Mouse (Mus musculus): Measurements from ENCODE around the gene Nyap1. TPM values are rescaled to one million over a fixed set of nuclear protein-coding genes. Genes with fewer than 3 reads are reported as not detected.

The Nyap1 gene
- polyA plus RNA-seq, 1 experiment from 2014 or later: 25.0 TPM

GRCm38 (mm10) chr5:137748130-137748770 is 6.8 kb upstream of the Nyap1 start:
- H3K9me3 ChIP-seq (replicated peaks): no peaks in the 10 kb centered on the region
- H3K4me3 ChIP-seq: peak overlapping the region; percentile 69
- H3K9ac ChIP-seq: peak overlapping the region; percentile 84
- ATAC-seq: no peak
- H3K36me3 ChIP-seq (ENCODE audit: poor library complexity, severe bottlenecking): peaks cover 32% of the 10 kb centered on the region
- H3K27ac ChIP-seq: peak overlapping the region; percentile 7
- H3K27me3 ChIP-seq: no peaks in the 10 kb centered on the region
- peaks cover 40% of the 10 kb centered on the region for H3K4me1 ChIP-seq
- H3K4me2 ChIP-seq: peak overlapping the region; percentile 99
- 32% methylated on average over 5 of the region's 5 CpGs for WGBS

- Histone ChIP-seq H3K4me3 (peak overlapping the region; percentile 69), H3K36me3 (ENCODE audit: poor library complexity, severe bottlenecking) (peaks cover 24% of the 10 kb centered on the region), H3K4me2 (peak overlapping the region; percentile 99), H3K27me3 (no peaks in the 10 kb centered on the region), H3K4me1 (peaks cover 40% of the 10 kb centered on the region), H3K9ac (peak overlapping the region; percentile 84), H3K27ac (peak overlapping the region; percentile 94), H3K9me3 (replicated peaks) (no peaks in the 10 kb centered on the region)
- 6% methylated on average over 26 of the region's 26 CpGs for WGBS
- no peak for ATAC-seq
Measured at GRCm38 (mm10) chr5:137747326-137747961, 6.0 kb upstream of the Nyap1 start.

DNA sequence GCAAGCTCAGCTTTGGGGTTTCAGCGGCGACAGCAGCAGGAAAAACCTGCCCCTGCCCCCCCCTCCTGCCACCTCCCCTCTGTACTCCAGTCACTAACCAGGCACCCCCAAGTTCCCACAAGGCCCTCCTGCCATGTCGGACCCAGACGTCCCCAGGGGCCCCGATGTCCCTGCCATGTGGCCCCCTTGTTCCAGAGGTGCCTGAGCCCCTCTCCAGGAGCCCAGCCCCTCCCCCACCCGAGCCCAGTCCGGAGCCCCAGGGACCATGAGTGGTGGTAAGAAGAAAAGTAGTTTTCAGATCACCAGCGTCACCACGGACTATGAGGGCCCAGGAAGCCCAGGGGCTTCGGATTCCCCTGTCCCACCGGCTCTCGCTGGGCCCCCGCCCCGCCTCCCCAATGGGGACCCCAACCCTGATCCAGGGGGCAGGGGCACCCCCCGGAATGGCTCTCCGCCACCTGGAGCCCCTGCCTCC is 5.5 kb upstream of the Nyap1 start:
- peak overlapping the region; percentile 99 for H3K4me2 ChIP-seq
- no peaks in the 10 kb centered on the region for H3K27me3 ChIP-seq
- H3K4me3 ChIP-seq: peak overlapping the region; percentile 69
- ATAC-seq: no peak
- peaks cover 19% of the 10 kb centered on the region for H3K36me3 ChIP-seq (ENCODE audit: poor library complexity, severe bottlenecking)
- WGBS: 1% methylated on average over 16 of the region's 16 CpGs
- H3K9me3 ChIP-seq (replicated peaks): no peaks in the 10 kb centered on the region
- peak overlapping the region; percentile 94 for H3K27ac ChIP-seq
- peak overlapping the region; percentile 84 for H3K9ac ChIP-seq
- H3K4me1 ChIP-seq: peaks cover 41% of the 10 kb centered on the region

DNA sequence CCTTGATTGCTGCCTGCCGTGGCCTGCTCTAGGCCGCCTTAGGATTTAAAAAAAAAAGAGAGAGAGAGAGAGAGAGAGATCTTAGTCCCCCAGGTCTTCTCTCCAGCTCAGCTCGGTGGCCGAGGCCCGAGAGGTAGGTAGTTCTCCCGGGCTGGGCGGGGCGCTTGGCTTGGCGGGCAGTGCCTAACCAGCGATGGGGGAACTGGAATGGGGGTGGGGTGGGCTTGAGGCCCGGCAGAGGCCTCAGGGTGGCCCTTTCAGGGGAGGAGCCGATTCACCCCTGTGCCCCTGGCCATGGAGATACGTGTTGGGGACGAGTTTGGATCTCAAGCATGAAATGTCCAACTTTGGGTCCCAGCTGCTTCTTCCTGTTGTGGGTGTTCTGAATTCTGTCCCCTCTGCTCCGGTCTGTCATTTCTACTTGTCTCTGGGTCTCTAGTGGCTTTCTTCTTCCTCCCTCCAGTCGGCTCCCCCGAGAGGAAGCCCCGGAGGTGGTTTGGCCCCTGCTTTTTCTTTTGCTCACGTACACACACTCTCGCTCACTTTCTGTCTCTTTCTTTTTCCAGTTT is 5.0 kb upstream of the Nyap1 start:
- peak; percentile 6; the same call in 1 of the 2 replicates for ATAC-seq
- H3K4me2 ChIP-seq: peak overlapping the region; percentile 99
- peak overlapping the region; percentile 94 for H3K27ac ChIP-seq
- H3K9ac ChIP-seq: peak overlapping the region; percentile 84
- peaks cover 14% of the 10 kb centered on the region for H3K36me3 ChIP-seq (ENCODE audit: poor library complexity, severe bottlenecking)
- WGBS: 0% methylated on average over 20 of the region's 20 CpGs
- no peaks in the 10 kb centered on the region for H3K27me3 ChIP-seq
- peak overlapping the region; percentile 69 for H3K4me3 ChIP-seq
- H3K9me3 ChIP-seq (replicated peaks): no peaks in the 10 kb centered on the region
- H3K4me1 ChIP-seq: peaks cover 47% of the 10 kb centered on the region

DNA sequence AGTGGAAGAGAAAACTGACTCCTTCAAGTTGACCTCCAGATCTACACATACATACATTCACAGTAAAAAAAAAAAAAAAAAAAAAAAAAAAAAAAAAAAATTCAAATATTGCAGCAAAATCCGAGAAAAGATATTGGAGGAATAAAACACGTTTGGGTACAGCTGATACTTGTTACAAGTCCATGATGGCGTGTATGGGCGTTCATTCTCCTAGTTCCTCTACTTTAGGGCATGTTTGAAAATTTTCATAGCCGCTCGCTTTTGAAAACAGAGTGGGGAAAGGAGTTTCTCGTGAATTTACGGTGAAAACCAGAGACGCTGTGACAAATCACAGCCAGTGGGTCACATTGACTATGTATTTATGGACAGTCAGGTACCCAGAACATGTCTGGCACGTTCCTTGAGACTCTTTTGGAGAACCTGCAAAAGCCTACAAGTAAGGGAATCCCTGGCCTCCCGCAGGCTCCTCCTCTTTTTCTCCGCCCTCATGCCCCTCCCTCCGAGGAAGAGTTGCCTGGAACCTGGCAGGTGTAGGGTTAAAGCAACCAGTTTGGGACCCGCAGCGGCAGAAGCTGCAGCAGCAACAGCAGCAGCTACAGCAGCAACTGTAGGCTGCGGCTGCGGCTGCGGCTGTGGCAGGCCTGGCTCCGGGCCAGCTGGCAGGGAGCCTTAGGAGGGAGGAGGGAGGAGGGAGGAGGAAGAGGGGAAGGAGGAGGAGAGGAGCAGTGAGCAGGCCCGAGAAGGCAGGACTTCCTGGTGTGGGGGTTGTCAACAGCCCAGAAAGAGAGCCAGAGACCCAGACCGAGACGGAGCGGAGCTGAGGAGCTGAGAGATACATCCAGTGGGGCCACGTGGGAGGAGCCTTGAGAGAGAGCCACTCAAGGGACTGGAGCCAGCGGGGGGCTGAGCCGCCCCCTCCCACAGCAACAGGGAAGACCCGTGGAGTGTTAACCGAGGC is 4.1 kb upstream of the Nyap1 start, which contains the start of gene Tsc22d4:
Tsc22d4 (plus strand) TSS at position 517 of the 958 bp plus-strand sequence.
- H3K4me1 ChIP-seq: peaks cover 48% of the 10 kb centered on the region
- 6% methylated on average over 28 of the region's 28 CpGs for WGBS

DNA sequence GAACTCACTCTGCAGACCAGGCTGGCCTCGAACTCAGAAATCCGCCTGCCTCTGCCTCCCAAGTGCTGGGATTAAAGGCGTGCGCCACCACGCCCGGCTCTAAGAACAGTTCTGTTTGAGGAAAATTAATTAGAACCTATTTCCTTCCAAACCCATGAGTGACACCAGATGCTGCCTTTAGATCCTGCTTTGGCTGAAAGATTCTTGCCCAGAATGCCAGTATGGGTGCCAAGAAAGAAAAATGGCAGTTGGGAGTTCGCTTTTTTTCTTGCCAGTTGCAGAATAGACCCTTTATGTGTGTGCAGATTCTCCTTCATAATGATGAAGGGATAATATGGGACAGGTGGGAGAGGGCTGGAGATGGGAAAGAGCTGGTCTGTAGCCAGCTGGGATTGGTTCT is 2.8 kb upstream of the Nyap1 start:
- Histone ChIP-seq H3K36me3 (ENCODE audit: poor library complexity, severe bottlenecking) (peaks cover 1% of the 10 kb centered on the region; the same call in 1 of the 2 replicates), H3K4me3 (no peak overlapping the region), H3K9me3 (replicated peaks) (no peaks in the 10 kb centered on the region), H3K27me3 (no peaks in the 10 kb centered on the region), H3K9ac (no peak overlapping the region), H3K27ac (peak overlapping the region; percentile 12), H3K4me2 (no peak overlapping the region), H3K4me1 (peaks cover 55% of the 10 kb centered on the region)
- 74% methylated on average over 7 of the region's 7 CpGs for WGBS
- ATAC-seq: no peak

More for the DNA sequence above, 4.1 kb upstream of the Nyap1 start, which contains the start of gene Tsc22d4:
- ATAC-seq: peak; percentile 85
- Histone ChIP-seq H3K4me3 (peak within 1 kb of the TSS; percentile 69), H3K27me3 (no peaks in the 10 kb centered on the region), H3K9ac (peak within 1 kb of the TSS; percentile 84), H3K27ac (peak within 1 kb of the TSS; percentile 94), H3K4me2 (peak within 1 kb of the TSS; percentile 99), H3K36me3 (ENCODE audit: poor library complexity, severe bottlenecking) (peaks cover 7% of the 10 kb centered on the region; the same call in 1 of the 2 replicates), H3K9me3 (replicated peaks) (no peaks in the 10 kb centered on the region)

DNA sequence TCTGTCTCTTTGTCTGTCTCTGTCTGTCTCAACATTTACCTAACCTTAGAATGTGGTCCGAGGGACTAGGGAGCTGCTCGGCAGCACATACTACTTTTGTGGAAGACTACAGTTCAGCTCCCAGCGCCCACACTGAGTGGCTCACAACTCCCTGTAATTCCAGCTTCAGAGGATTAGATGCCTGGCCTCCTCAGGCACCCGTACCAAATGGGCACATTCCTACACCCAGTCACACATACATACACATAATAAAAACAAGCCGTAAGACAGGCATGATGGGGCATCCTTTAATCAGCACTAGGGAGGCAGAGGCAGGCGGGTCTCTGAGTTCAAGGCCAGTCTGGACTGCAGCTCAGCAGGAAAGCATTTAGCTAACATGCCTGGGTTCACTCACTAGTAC is 1.4 kb upstream of the Nyap1 start:
- 89% methylated on average over 6 of the region's 6 CpGs for WGBS
- ATAC-seq: no peak

DNA sequence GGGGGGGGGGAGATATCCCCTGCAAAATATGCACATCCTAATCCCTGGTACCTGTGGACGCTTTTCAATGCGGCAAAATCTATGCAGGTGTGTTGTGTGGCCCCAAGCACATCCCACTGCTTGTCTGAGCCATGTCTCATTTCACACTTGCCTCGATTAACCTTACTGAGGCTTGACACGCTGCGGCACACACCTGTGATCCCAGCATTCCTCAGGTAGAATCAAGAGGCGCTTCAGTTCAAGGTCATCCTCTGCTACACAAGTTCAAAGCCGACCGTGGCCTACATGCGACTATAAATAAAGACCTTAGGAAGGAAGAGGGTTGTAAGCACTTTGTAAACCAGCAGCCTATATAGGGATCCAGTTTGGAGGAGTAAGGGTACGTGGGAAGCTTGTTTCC is 641 bp upstream of the Nyap1 start:
- Histone ChIP-seq H3K4me2 (peak overlapping the region; percentile 91), H3K9ac (no peak overlapping the region), H3K27ac (no peak overlapping the region), H3K27me3 (no peaks in the 10 kb centered on the region), H3K4me1 (peaks cover 51% of the 10 kb centered on the region), H3K9me3 (replicated peaks) (no peaks in the 10 kb centered on the region), H3K4me3 (no peak overlapping the region), H3K36me3 (ENCODE audit: poor library complexity, severe bottlenecking) (peaks cover 9% of the 10 kb centered on the region)
- no peak for ATAC-seq
- WGBS: 73% methylated on average over 10 of the region's 10 CpGs

More for the DNA sequence above, 1.4 kb upstream of the Nyap1 start:
- H3K9ac ChIP-seq: no peak overlapping the region
- H3K4me1 ChIP-seq: peaks cover 55% of the 10 kb centered on the region
- H3K27ac ChIP-seq: no peak overlapping the region
- no peaks in the 10 kb centered on the region for H3K27me3 ChIP-seq
- peaks cover 5% of the 10 kb centered on the region for H3K36me3 ChIP-seq (ENCODE audit: poor library complexity, severe bottlenecking)
- H3K4me3 ChIP-seq: no peak overlapping the region
- no peaks in the 10 kb centered on the region for H3K9me3 ChIP-seq (replicated peaks)
- no peak overlapping the region for H3K4me2 ChIP-seq

DNA sequence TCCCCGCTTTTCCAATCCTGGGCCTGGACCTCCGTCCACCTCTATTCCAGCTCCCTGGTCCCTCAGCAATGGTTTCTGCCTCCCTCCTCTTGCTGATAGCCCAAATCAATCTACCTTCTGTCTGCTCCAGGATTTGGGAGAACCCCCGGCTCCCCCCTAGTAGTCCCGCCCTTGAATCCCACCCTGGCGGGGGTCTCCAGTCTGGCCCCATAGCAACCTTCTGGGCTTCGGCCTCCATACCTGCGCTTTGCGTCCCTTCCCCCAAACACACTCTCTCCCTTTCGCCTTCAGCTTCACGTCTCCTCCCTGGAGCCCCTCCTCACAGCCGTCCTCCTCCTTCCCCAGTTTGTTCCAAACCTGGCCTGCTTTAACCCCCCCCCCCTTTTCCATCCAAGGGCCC is 901 bp downstream of the Nyap1 start:
- ATAC-seq: peak; percentile 11; the same call in 1 of the 2 replicates
- 5% methylated on average over 11 of the region's 11 CpGs for WGBS
- Histone ChIP-seq H3K4me3 (peak overlapping the region; percentile 63), H3K4me2 (peak overlapping the region; percentile 91), H3K27me3 (no peaks in the 10 kb centered on the region), H3K9ac (peak overlapping the region; percentile 81), H3K36me3 (ENCODE audit: poor library complexity, severe bottlenecking) (peaks cover 24% of the 10 kb centered on the region), H3K4me1 (peaks cover 46% of the 10 kb centered on the region), H3K9me3 (replicated peaks) (no peaks in the 10 kb centered on the region), H3K27ac (peak overlapping the region; percentile 78)

DNA sequence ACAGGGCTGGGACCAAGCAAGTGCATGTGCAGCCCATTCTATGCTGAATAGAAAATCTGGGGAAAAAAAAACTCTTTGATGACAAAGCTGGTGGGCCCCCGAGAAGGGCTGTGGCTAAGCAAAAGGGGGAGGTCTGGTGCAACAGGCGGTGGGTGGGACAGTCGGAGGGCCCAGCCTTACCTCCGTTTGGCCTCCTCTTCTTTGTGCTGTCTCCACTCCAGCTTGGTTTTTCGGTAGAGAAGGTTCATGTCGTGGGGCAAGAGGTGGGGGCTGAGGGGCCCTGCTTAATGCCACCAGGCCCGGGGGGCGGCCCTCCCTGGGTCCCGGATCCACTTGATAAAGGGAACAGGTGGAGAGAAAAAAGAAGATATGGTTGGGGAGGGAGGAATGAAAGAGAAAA is 1.9 kb downstream of the Nyap1 start:
- 15% methylated on average over 9 of the region's 9 CpGs for WGBS
- Histone ChIP-seq H3K27ac (peak overlapping the region; percentile 78), H3K9ac (peak overlapping the region; percentile 81), H3K4me2 (peak overlapping the region; percentile 91), H3K27me3 (no peaks in the 10 kb centered on the region), H3K4me3 (peak overlapping the region; percentile 63), H3K36me3 (ENCODE audit: poor library complexity, severe bottlenecking) (peaks cover 33% of the 10 kb centered on the region), H3K9me3 (replicated peaks) (no peaks in the 10 kb centered on the region), H3K4me1 (peaks cover 53% of the 10 kb centered on the region)
- ATAC-seq: no peak

GRCm38 (mm10) chr5:137738516-137738915 is 2.9 kb downstream of the Nyap1 start:
- Histone ChIP-seq H3K27ac (peak overlapping the region; percentile 78), H3K4me2 (peak overlapping the region; percentile 91), H3K4me3 (peak overlapping the region; percentile 63), H3K4me1 (peaks cover 62% of the 10 kb centered on the region), H3K9me3 (replicated peaks) (no peaks in the 10 kb centered on the region), H3K36me3 (ENCODE audit: poor library complexity, severe bottlenecking) (peaks cover 34% of the 10 kb centered on the region), H3K9ac (peak overlapping the region; percentile 81), H3K27me3 (no peaks in the 10 kb centered on the region)
- WGBS: 13% methylated on average over 5 of the region's 5 CpGs
- ATAC-seq: no peak
